Mouse (Mus musculus) forebrain, embryonic 11.5 days (tissue): ENCODE measurements around the gene Zfyve9. TPM values are rescaled to one million over a fixed set of nuclear protein-coding genes. Genes with fewer than 3 reads are reported as not detected.

ENCODE experiments used
- ATAC-seq: fragments of 200-750 bp; cut with Nextera tagmentation; replicated peaks from 2 replicates; pipeline ENCODE4 v1.8.0; 2017; ENCODE audit warnings: moderate TSS enrichment; ENCODE audit not compliant: low FRiP score
- DNase-seq: peaks from one replicate; pipeline ENCODE4 v3.0.0-alpha.2; 2017; ENCODE audit warnings: low spot score
- H3K27ac ChIP-seq: fragments of 300-500 bp; sonication (generic); 2 replicates; pipeline ENCODE4 v1.5.1; 2014; ENCODE audit warnings: low read depth, low read length
- H3K27me3 ChIP-seq: fragments of 300-500 bp; sonication (generic); 2 replicates; pipeline ENCODE4 v1.6.1; 2014; ENCODE audit warnings: mild to moderate bottlenecking, low read length, mixed read lengths; ENCODE audit not compliant: control insufficient read depth, insufficient read depth
- H3K36me3 ChIP-seq: fragments of 300-500 bp; sonication (generic); 2 replicates; pipeline ENCODE4 v1.6.1; 2014; ENCODE audit warnings: mild to moderate bottlenecking, low read length, moderate library complexity, mixed read lengths; ENCODE audit not compliant: control insufficient read depth, insufficient read depth
- H3K4me1 ChIP-seq: fragments of 300-500 bp; sonication (generic); replicated peaks from 2 replicates; pipeline ENCODE4 v1.6.1; 2014; ENCODE audit warnings: low read length, mixed read lengths; ENCODE audit not compliant: control insufficient read depth, insufficient read depth
- H3K4me2 ChIP-seq: fragments of 300-500 bp; sonication (generic); 2 replicates; pipeline ENCODE4 v1.6.1; 2014; ENCODE audit warnings: low read depth, mild to moderate bottlenecking, low read length, moderate library complexity, mixed read lengths; ENCODE audit not compliant: severe bottlenecking
- H3K4me3 ChIP-seq: fragments of 300-500 bp; sonication (generic); 2 replicates; pipeline ENCODE4 v1.5.1; 2014; ENCODE audit warnings: low read depth, low read length
- H3K9ac ChIP-seq: fragments of 300-500 bp; sonication (generic); 2 replicates; pipeline ENCODE4 v1.6.1; 2014; ENCODE audit warnings: low read length
- H3K9me3 ChIP-seq: fragments of 300-500 bp; sonication (generic); 2 replicates; pipeline ENCODE4 v1.6.1; 2016; ENCODE audit warnings: low read length, mixed read lengths; ENCODE audit not compliant: control insufficient read depth
- WGBS: fragments of 180-500 bp; shearing (Covaris S2); extraction: QIAGEN DNeasy Blood & Tissue Kit; methylation state at CpG from one replicate; pipeline ENCODE4 v1.1.7; 2014; 5-methylcytosine and 5-hydroxymethylcytosine counted together
- polyA plus RNA-seq: library from polyadenylated mRNA; unstranded; fragments of >200 nt; fragmentation: Nextera tagmentation; extraction: Ambion mirVana; gene quantifications from 2 replicates; pipeline ENCODE4 v1.2.1, GENCODE M21; 2014

The Zfyve9 gene
- polyA plus RNA-seq, 1 experiment from 2014 or later = 4.8 TPM

DNA sequence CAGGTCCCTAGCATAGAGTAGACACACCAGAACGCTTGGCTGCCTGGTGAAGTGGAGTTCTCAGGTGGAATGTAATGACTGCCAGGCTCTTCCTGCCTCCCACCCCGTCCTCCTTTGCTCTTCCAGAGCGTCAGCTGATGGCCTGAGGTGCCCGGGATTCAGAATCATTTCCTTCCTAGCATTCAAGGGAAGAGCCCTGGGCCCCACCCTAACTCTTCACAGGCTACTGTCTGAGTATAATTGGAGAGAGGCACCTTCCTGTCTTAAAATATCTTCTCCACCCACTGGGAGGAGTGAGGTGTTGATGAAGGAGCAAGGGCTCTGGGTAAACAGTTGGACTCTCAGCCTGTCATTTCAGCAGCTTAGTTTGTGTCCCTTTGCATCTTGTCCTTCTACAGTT, 16.1 kb upstream of the Zfyve9 start:
- H3K27me3 ChIP-seq = no peaks in the 10 kb centered on the region
- H3K9me3 ChIP-seq = no peaks in the 10 kb centered on the region
- H3K36me3 ChIP-seq = no peaks in the 10 kb centered on the region
- no peak overlapping the region for H3K4me3 ChIP-seq
- H3K27ac ChIP-seq = no peak overlapping the region
- no peak for ATAC-seq
- no peak for DNase-seq
- 77% methylated on average over 4 of the region's 4 CpGs for WGBS
- H3K4me2 ChIP-seq = no peak overlapping the region
- 0 out of 2 replicates have a peak, but pooled peaks cover 3% of the 10 kb centered on the region for H3K4me1 ChIP-seq
- H3K9ac ChIP-seq = no peak overlapping the region

- no peak overlapping the region for H3K9ac ChIP-seq
- 0 out of 2 replicates have a peak, but pooled peaks cover 3% of the 10 kb centered on the region for H3K4me1 ChIP-seq
- H3K4me3 ChIP-seq = no peak overlapping the region
- ATAC-seq (no peak), DNase-seq (no peak)
- H3K9me3 ChIP-seq = no peaks in the 10 kb centered on the region
- no peaks in the 10 kb centered on the region for H3K27me3 ChIP-seq
- no peaks in the 10 kb centered on the region for H3K36me3 ChIP-seq
- 58% methylated on average over 1 of the region's 1 CpGs for WGBS
- H3K4me2 ChIP-seq = no peak overlapping the region
- no peak overlapping the region for H3K27ac ChIP-seq
Measured at GRCm38 (mm10) chr4:108793941-108794340, 13.3 kb upstream of the Zfyve9 start.

DNA sequence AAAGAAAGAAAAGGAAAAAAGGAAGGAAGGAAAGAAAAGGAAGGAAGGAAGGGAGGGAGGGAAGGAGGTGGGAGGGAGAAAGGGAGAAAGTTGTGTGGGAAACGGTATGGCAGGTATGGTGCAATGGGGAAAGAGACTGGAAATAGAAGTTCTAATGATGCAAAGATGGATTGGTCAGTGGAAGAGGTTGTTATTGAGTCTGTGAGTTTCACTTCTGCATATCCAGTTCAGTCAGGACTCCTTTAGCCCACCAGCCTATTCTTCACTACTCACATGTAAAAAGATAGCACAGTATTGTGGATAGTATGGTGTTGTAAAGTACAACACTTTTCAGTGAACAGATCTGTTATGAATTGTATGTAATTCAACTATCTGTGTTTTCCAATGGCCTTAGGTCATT, 9.9 kb upstream of the Zfyve9 start:
- DNase-seq (no peak), ATAC-seq (no peak)
- WGBS = 81% methylated on average over 1 of the region's 1 CpGs
- Histone ChIP-seq H3K4me3 (no peak overlapping the region), H3K9me3 (no peaks in the 10 kb centered on the region), H3K27ac (no peak overlapping the region), H3K36me3 (no peaks in the 10 kb centered on the region), H3K9ac (no peak overlapping the region), H3K4me2 (no peak overlapping the region), H3K27me3 (no peaks in the 10 kb centered on the region), H3K4me1 (no peaks in the 10 kb centered on the region)

GRCm38 (mm10) chr4:108789258-108789936, 8.8 kb upstream of the Zfyve9 start:
- WGBS = 81% methylated on average over 6 of the region's 6 CpGs
- no peaks in the 10 kb centered on the region for H3K4me1 ChIP-seq
- H3K9ac ChIP-seq = no peak overlapping the region
- no peaks in the 10 kb centered on the region for H3K36me3 ChIP-seq
- no peak for DNase-seq
- H3K27ac ChIP-seq = no peak overlapping the region
- no peaks in the 10 kb centered on the region for H3K9me3 ChIP-seq
- no peak overlapping the region for H3K4me2 ChIP-seq
- no peaks in the 10 kb centered on the region for H3K27me3 ChIP-seq
- H3K4me3 ChIP-seq = no peak overlapping the region
- ATAC-seq = no peak

GRCm38 (mm10) chr4:108782421-108783085, 2.0 kb upstream of the Zfyve9 start:
- 43% methylated on average over 8 of the region's 8 CpGs for WGBS
- Histone ChIP-seq H3K27me3 (no peaks in the 10 kb centered on the region), H3K4me3 (no peak overlapping the region), H3K27ac (no peak overlapping the region), H3K9ac (no peak overlapping the region), H3K4me2 (no peak overlapping the region), H3K36me3 (no peaks in the 10 kb centered on the region), H3K9me3 (no peaks in the 10 kb centered on the region), H3K4me1 (peaks cover 5% of the 10 kb centered on the region; the same call in 1 of the 2 replicates)
- ATAC-seq (no peak), DNase-seq (no peak)

GRCm38 (mm10) chr4:108781596-108781995, 998 bp upstream of the Zfyve9 start:
- no peaks in the 10 kb centered on the region for H3K27me3 ChIP-seq
- no peak overlapping the region for H3K9ac ChIP-seq
- no peak overlapping the region for H3K4me3 ChIP-seq
- H3K27ac ChIP-seq = peak overlapping the region; percentile 25; the same call in 1 of the 2 replicates
- H3K9me3 ChIP-seq = no peaks in the 10 kb centered on the region
- DNase-seq = no peak
- 52% methylated on average over 3 of the region's 3 CpGs for WGBS
- ATAC-seq = no peak
- H3K4me1 ChIP-seq = peaks cover 5% of the 10 kb centered on the region; the same call in 1 of the 2 replicates
- H3K36me3 ChIP-seq = no peaks in the 10 kb centered on the region
- H3K4me2 ChIP-seq = peak overlapping the region; percentile 69; the same call in 1 of the 2 replicates

GRCm38 (mm10) chr4:108780864-108781205, 237 bp upstream of the Zfyve9 start:
- ATAC-seq = no peak
- no peaks in the 10 kb centered on the region for H3K36me3 ChIP-seq
- peak overlapping the region; percentile 91 for H3K4me3 ChIP-seq
- H3K4me2 ChIP-seq = peak overlapping the region; percentile 69
- peaks cover 5% of the 10 kb centered on the region; the same call in 1 of the 2 replicates for H3K4me1 ChIP-seq
- no peaks in the 10 kb centered on the region for H3K9me3 ChIP-seq
- WGBS = 0% methylated on average over 17 of the region's 20 CpGs
- H3K27me3 ChIP-seq = no peaks in the 10 kb centered on the region
- H3K9ac ChIP-seq = peak overlapping the region; percentile 99
- H3K27ac ChIP-seq = peak overlapping the region; percentile 95
- no peak for DNase-seq

GRCm38 (mm10) chr4:108779763-108780056, 888 bp downstream of the Zfyve9 start:
- Histone ChIP-seq H3K4me1 (peaks cover 5% of the 10 kb centered on the region; the same call in 1 of the 2 replicates), H3K4me3 (peak overlapping the region; percentile 91), H3K27ac (peak overlapping the region; percentile 95), H3K9me3 (no peaks in the 10 kb centered on the region), H3K4me2 (peak overlapping the region; percentile 69), H3K9ac (peak overlapping the region; percentile 99), H3K27me3 (no peaks in the 10 kb centered on the region), H3K36me3 (no peaks in the 10 kb centered on the region)
- WGBS = 0% methylated on average over 7 of the region's 7 CpGs
- ATAC-seq (no peak), DNase-seq (no peak)

GRCm38 (mm10) chr4:108768527-108768926, 12.1 kb downstream of the Zfyve9 start:
- Histone ChIP-seq H3K27ac (no peak overlapping the region), H3K36me3 (no peaks in the 10 kb centered on the region), H3K27me3 (no peaks in the 10 kb centered on the region), H3K4me2 (no peak overlapping the region), H3K9me3 (no peaks in the 10 kb centered on the region), H3K4me1 (no peaks in the 10 kb centered on the region), H3K9ac (no peak overlapping the region), H3K4me3 (no peak overlapping the region)
- ATAC-seq (no peak), DNase-seq (no peak)
